Mouse (Mus musculus) midbrain, postnatal 0 days (tissue): ENCODE results near the gene Nemp2. TPM values are rescaled to one million over a fixed set of nuclear protein-coding genes. Genes with fewer than 3 reads are reported as not detected.

Source experiments
- ATAC-seq: fragments of 200-750 bp; cut with Nextera tagmentation; 2 replicates; pipeline ENCODE4 v1.8.0; 2017; ENCODE audit warnings: moderate number of reproducible peaks, mild to moderate bottlenecking, moderate TSS enrichment, moderate library complexity; ENCODE audit not compliant: low FRiP score
- DNase-seq: peaks from one replicate; pipeline ENCODE4 v3.0.0-alpha.2; 2015; ENCODE audit warnings: low spot score
- H3K27ac ChIP-seq: fragments of 300-500 bp; sonication (generic); 2 replicates; pipeline ENCODE4 v1.5.1; 2014; ENCODE audit warnings: low read depth, mild to moderate bottlenecking, low read length, mixed read lengths
- H3K27me3 ChIP-seq: fragments of 300-500 bp; sonication (generic); 2 replicates; pipeline ENCODE4 v1.6.1; 2014; ENCODE audit warnings: low read length, control low read depth, mixed read lengths; ENCODE audit not compliant: insufficient read depth
- H3K36me3 ChIP-seq: fragments of 300-500 bp; sonication (generic); 2 replicates; pipeline ENCODE4 v1.6.1; 2014; ENCODE audit warnings: low read length, control low read depth, mixed read lengths; ENCODE audit not compliant: insufficient read depth
- H3K4me1 ChIP-seq: fragments of 300-500 bp; sonication (generic); 2 replicates; pipeline ENCODE4 v1.6.1; 2014; ENCODE audit warnings: mild to moderate bottlenecking, control low read depth, antibody characterized with exemption, low read length, mixed read lengths; ENCODE audit not compliant: insufficient read depth
- H3K4me2 ChIP-seq: fragments of 300-500 bp; sonication (generic); 2 replicates; pipeline ENCODE4 v1.6.1; 2014; ENCODE audit warnings: low read depth, mild to moderate bottlenecking, low read length, mixed read lengths; ENCODE audit not compliant: poor library complexity, severe bottlenecking
- H3K4me3 ChIP-seq: fragments of 300-500 bp; sonication (generic); 2 replicates; pipeline ENCODE4 v1.5.1; 2014; ENCODE audit warnings: low read depth, mild to moderate bottlenecking, low read length, moderate library complexity
- H3K9ac ChIP-seq: fragments of 300-500 bp; sonication (generic); replicated peaks from 2 replicates; pipeline ENCODE4 v1.6.1; 2014; ENCODE audit warnings: mild to moderate bottlenecking, low read length, moderate library complexity, mixed read lengths; ENCODE audit not compliant: poor library complexity, severe bottlenecking
- H3K9me3 ChIP-seq: fragments of 300-500 bp; sonication (generic); 2 replicates; pipeline ENCODE4 v1.6.1; 2016; ENCODE audit warnings: low read length, control low read depth
- CTCF ChIP-seq: IDR thresholded peaks from 2 replicates; pipeline ENCODE4 v1.5.1; 2016; ENCODE audit warnings: antibody characterized with exemption, mild to moderate bottlenecking
- WGBS: fragments of 180-500 bp; shearing (Covaris S2); extraction: QIAGEN DNeasy Blood & Tissue Kit; methylation state at CpG from one replicate; pipeline ENCODE4 v1.1.7; 2014; 5-methylcytosine and 5-hydroxymethylcytosine counted together
- polyA plus RNA-seq: library from polyadenylated mRNA; unstranded; fragments of >200 nt; fragmentation: Nextera tagmentation; extraction: Ambion mirVana; gene quantifications from 2 replicates; pipeline ENCODE4 v1.2.1, GENCODE M21; 2015
- total RNA-seq: library from RNA; depleted of rRNA; stranded (reverse); fragments of >200 nt; gene quantifications from 2 replicates; pipeline ENCODE4 v1.2.3, GENCODE M21; 2014

Nemp2 gene
- total and polyA plus RNA-seq, 2 experiments from 2014 or later = 3.4 to 7.5 TPM

- peak; percentile 55 for TF ChIP-seq CTCF
- no peaks in the 10 kb centered on the region for H3K9me3 ChIP-seq
- DNase-seq (peak; percentile 5), ATAC-seq (no peak)
- peak overlapping the region; percentile 53 for H3K4me2 ChIP-seq
- H3K9ac ChIP-seq = peak overlapping the region; percentile 89
- no peak overlapping the region for H3K27ac ChIP-seq
- 0 out of 2 replicates have a peak, but pooled peaks cover 2% of the 10 kb centered on the region for H3K4me1 ChIP-seq
- H3K36me3 ChIP-seq = no peaks in the 10 kb centered on the region
- 77% methylated on average over 2 of the region's 2 CpGs for WGBS
- H3K27me3 ChIP-seq = no peaks in the 10 kb centered on the region
- peak overlapping the region; percentile 94 for H3K4me3 ChIP-seq
Measured at GRCm38 (mm10) chr1:52631570-52631969, 1.1 kb downstream of the Nemp2 start.

GRCm38 (mm10) chr1:52634251-52634650 is 3.7 kb downstream of the Nemp2 start:
- 84% methylated on average over 6 of the region's 6 CpGs for WGBS
- TF ChIP-seq CTCF = no peak
- H3K4me3 ChIP-seq = no peak overlapping the region
- H3K4me2 ChIP-seq = no peak overlapping the region
- 0 out of 2 replicates have a peak, but pooled peaks cover 2% of the 10 kb centered on the region for H3K4me1 ChIP-seq
- no peaks in the 10 kb centered on the region for H3K9me3 ChIP-seq
- ATAC-seq = no peak
- no peak overlapping the region for H3K9ac ChIP-seq
- H3K27ac ChIP-seq = no peak overlapping the region
- 0 out of 2 replicates have a peak, but pooled peaks cover 6% of the 10 kb centered on the region for H3K36me3 ChIP-seq
- no peaks in the 10 kb centered on the region for H3K27me3 ChIP-seq
- DNase-seq = no peak

GRCm38 (mm10) chr1:52635932-52636331 is 5.4 kb downstream of the Nemp2 start:
- Histone ChIP-seq H3K4me3 (no peak overlapping the region), H3K27me3 (no peaks in the 10 kb centered on the region), H3K36me3 (peaks cover 7% of the 10 kb centered on the region; the same call in 1 of the 2 replicates), H3K4me2 (no peak overlapping the region), H3K27ac (no peak overlapping the region), H3K9ac (no peak overlapping the region), H3K4me1 (0 out of 2 replicates have a peak, but pooled peaks cover 2% of the 10 kb centered on the region), H3K9me3 (no peaks in the 10 kb centered on the region)
- no peak for ATAC-seq
- DNase-seq = no peak
- 82% methylated on average over 3 of the region's 3 CpGs for WGBS
- TF ChIP-seq CTCF = no peak

GRCm38 (mm10) chr1:52638101-52638500 is 7.6 kb downstream of the Nemp2 start:
- Histone ChIP-seq H3K4me1 (no peaks in the 10 kb centered on the region), H3K27ac (no peak overlapping the region), H3K4me3 (no peak overlapping the region), H3K36me3 (peaks cover 7% of the 10 kb centered on the region; the same call in 1 of the 2 replicates), H3K4me2 (no peak overlapping the region), H3K9me3 (no peaks in the 10 kb centered on the region), H3K27me3 (no peaks in the 10 kb centered on the region), H3K9ac (no peak overlapping the region)
- ATAC-seq = no peak
- 87% methylated on average over 2 of the region's 2 CpGs for WGBS
- DNase-seq = no peak
- TF ChIP-seq CTCF = no peak

GRCm38 (mm10) chr1:52639090-52639489 is 8.6 kb downstream of the Nemp2 start:
- Histone ChIP-seq H3K9ac (no peak overlapping the region), H3K4me1 (no peaks in the 10 kb centered on the region), H3K27me3 (no peaks in the 10 kb centered on the region), H3K4me3 (no peak overlapping the region), H3K9me3 (no peaks in the 10 kb centered on the region), H3K27ac (no peak overlapping the region), H3K4me2 (no peak overlapping the region), H3K36me3 (peaks cover 7% of the 10 kb centered on the region; the same call in 1 of the 2 replicates)
- WGBS = 94% methylated on average over 7 of the region's 7 CpGs
- no peak for ATAC-seq
- no peak for TF ChIP-seq CTCF
- DNase-seq = no peak

- H3K27me3 ChIP-seq = no peaks in the 10 kb centered on the region
- H3K4me1 ChIP-seq = no peaks in the 10 kb centered on the region
- DNase-seq = no peak
- no peak overlapping the region for H3K4me3 ChIP-seq
- no peak overlapping the region for H3K9ac ChIP-seq
- H3K27ac ChIP-seq = no peak overlapping the region
- H3K36me3 ChIP-seq = peaks cover 7% of the 10 kb centered on the region; the same call in 1 of the 2 replicates
- no peaks in the 10 kb centered on the region for H3K9me3 ChIP-seq
- H3K4me2 ChIP-seq = no peak overlapping the region
- WGBS = 89% methylated on average over 6 of the region's 6 CpGs
- TF ChIP-seq CTCF = no peak
- ATAC-seq = no peak
Measured at GRCm38 (mm10) chr1:52640266-52640665, 9.8 kb downstream of the Nemp2 start.
